Mouse (Mus musculus) lung, postnatal 14 days (tissue): ENCODE results near the gene Ankfn1.

Experiments used
- DNase-seq: peaks from one replicate; pipeline ENCODE4 v3.0.0; 2021

Gene Ankfn1

DNA sequence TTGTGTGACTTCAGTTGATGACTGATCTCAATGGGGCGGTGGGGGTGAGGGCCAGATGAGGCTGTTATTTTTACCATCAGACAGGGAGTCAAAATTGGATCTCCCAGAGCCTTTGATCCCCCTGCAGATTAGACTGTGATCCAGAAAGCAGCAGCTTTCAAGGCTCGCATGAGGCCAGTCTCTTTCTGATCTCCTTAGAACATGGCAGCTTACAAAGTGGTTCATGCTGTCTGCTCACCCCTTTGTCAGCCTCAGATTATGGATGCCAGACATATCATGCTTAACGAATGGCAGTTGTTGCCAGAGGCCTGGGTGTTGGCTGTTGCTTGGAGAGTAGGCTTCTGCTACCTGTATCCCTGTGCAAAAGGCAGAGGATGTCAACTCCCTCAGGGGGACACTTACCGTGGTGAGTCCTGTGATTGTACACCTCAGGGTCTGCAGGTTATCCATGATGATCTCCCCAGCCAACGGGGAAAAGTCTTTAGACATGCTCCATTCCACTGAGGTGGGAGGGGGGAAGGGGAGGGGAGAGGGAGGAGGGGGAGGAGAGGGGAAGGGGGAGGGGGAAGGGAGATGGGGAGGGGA, 321.7 kb downstream of the Ankfn1 start:
- no peak for DNase-seq

DNA sequence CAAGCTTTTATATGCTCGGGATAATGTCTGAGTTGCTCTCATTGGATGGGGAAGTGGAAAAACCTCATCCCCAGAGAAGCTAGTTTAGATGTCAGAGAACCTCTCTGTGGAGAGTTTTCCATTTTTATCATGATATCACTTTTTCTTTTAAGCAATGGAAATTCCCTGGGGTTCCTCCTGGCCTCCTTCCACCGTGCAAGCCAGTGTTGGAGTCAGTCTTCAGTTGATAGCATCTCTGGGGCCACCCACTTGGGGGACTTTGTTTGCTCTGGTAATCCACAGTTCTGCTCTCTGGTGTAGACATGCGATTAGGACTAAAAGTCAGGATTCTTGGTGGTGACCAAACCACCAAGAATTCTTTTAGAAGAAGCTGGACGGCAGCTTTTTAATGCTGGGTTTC, 322.8 kb downstream of the Ankfn1 start:
- no peak for DNase-seq

DNA sequence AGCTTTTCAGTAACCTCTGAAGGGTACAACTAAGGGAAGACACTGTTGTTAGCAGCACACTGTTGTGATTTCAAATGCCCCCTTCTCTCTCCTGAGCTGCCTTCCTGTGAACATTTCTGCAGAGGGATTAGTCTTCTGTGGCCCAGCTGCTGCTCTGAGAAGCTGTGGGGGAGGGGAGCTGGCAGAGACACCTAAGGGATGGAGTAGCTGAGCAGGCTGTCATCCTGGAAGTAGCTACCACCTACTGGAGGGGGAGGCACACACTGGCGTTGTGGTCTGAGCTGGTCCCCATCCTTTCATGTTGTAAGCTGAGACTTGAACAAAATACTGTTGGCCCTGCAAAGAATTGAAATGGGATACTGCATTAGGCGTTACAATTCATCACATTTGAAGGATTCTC, 324.6 kb downstream of the Ankfn1 start:
- DNase-seq = no peak

DNA sequence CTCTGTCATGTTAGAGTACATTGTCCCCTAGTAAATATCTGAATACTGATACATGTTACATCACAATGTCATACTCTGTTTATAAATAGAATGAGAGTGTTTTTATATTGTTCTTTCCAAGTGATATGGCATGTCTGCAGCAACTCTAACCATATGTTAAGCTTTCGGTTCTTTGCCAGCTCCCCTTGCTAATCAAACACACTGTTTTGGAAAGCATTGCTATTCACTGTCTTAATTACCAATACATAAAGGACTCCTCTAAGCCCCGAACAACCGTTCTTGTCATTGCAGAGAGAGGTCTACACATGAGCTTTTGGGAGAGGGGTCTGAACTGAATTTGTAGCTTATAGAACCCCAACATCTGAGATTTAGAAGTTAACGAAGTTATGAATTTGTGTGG, 327.0 kb downstream of the Ankfn1 start:
- no peak for DNase-seq

DNA sequence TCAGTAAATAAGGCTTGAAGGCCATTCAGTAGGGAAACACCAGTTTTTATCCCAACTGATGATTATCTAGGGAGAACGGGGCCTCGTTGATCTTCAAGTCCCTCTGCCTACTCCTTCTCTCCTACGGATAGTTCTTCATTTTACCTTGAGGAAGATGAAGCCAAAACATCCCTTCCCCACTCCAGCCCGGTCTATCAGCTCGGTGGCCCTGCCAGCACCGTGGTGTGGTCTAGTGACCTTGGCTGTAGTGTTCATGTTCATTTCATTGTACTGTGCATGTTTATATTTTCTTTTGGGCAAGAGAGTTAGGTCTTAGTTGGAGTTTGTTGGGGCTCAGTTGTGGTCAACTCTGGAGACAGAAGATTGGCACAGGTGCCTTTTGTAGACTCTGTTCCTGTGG, 328.5 kb downstream of the Ankfn1 start:
- DNase-seq = no peak

DNA sequence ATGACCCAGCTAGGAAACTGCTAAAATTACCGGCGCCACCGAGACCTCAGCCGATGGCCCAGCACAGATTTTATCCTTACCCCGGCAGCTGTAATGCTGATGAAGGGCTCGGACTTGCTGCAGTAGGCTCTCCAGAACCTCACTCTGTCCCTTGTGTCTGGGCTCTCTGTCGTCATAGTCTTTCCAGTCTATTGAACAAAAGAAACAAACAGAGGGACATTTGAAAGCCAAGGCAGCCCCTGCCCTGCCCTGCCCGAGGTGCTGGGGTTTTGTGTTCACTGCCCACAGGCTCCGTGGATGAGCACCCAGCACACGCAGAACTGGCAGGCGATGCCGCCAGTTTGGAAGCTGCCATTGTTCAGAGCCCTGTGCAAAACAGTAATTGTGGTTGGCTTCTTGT, 330.0 kb downstream of the Ankfn1 start:
- DNase-seq = no peak

DNA sequence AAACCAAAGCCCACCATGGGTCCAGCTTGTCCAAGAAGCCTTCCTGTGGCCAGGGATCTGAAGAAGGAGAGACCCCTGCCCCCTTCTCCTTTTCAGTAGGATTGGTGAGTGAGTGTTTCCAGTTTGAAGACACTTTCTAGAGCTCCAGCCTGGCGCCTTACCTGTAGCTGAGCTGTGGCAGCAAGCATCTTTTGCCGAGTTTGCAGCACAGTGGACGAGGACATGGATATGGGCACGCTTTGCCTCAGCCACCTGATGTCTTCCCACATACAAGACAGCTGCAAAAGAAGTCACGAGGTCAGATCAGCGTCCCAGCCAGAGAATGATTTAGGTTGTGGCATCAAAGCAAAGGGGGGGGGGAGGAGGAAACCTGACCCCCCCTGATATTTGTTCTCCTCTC, 336.9 kb downstream of the Ankfn1 start:
- no peak for DNase-seq

DNA sequence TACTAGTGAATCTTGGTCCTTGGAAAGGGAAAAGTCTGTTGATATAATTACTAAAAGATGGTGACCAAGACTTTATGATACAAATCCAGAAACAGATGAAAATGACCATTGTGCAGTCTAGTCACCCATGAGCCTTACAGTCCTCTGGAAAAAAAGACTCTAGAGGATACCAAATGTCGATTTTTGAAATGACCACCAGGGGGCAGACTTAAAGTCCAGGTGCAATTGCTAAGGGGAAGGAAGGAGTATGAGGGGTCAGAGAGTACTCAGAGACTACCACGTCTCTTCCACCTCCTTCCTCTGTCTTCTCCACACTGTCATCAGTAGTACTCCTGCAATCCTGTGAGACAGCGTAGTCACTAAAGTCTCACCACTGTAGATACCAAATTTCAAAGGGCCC, 353.1 kb downstream of the Ankfn1 start:
- DNase-seq = peak; percentile 44

DNA sequence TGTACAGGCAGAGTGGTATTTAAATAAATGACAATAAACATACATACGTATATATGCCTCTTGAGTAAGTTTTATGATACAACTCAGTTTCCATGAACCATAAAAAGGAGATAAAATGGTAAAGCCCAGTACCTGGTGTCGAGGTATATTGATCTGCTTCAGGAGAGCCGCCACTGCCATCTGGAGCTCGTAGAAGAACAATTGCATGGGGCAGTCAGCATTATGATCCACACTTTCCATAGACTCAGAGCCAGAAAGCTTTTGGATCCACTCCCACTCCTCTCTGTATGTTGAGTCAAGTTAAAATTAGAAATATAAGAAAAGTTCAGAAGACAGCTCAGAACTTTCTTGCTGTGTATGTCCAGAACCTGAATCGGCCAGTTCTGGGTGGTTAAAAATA, 354.8 kb downstream of the Ankfn1 start:
- DNase-seq = no peak

DNA sequence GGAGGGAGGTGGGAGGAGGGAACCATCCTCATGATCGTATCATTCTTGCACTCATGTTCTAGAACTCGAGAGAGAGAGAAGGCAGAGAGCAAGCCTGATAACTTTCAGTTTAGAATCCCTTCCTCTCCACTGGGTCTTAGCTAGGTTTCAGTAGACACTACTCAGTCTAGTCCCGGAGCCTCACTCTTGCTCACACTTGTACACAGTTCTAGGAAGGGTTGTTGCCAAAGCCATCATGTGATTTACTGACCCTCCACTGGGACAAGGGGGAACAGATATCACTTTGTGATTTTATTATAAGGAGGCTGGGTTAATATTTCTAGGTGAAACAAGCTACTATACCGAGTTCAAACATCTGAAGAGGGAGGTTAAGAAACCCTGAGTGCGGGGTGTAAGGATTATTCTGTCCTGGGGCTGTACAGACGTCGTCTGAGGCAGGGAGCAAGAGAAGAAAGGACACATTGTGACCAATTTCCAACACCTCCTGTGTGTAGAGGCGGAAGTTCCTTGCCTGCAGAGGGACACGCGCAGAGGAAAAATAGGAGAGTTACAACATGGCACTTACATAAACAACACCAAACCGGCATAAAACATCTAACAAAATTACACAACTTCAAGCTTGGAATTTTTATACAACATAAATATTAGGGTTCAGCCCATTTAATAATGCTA, 356.6 kb downstream of the Ankfn1 start:
- DNase-seq = no peak

DNA sequence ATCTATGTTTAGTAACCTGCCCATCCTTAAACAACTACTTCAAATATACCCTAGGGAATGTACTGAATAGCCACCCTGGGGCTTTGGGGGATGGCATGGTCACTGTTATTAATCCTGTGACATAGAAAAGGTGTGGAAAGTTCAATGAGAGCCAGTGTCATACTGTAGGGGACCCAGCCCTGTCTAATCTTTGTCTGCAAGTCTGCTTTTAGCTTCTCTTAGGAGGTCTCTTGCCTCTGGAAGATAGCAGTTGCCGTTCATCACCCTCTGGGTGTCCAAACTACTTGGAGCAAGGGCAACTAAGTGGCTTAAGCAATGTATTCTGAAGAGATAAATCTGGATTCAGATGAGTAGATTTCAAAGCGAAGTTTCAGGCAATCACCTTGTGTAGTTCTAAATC, 357.6 kb downstream of the Ankfn1 start:
- no peak for DNase-seq

DNA sequence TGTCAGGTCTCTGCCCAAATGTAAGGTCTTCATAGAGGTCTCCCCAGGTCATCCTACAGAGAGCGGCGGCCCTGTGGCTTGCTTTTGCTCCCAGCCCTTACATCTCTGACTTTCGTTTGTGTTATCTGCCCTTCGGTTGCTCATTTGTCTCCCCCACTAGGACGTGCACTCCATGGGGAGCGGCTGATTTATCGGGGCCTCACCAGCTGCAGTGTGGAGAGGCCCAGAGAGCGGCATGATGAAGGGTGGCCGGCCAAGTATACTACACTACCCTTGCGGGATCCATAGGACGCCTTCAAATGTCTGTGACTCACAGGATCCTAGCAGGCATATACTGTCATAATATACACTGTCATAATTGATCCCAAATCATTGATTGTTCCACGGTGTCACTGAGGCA, 358.8 kb downstream of the Ankfn1 start:
- DNase-seq = no peak

DNA sequence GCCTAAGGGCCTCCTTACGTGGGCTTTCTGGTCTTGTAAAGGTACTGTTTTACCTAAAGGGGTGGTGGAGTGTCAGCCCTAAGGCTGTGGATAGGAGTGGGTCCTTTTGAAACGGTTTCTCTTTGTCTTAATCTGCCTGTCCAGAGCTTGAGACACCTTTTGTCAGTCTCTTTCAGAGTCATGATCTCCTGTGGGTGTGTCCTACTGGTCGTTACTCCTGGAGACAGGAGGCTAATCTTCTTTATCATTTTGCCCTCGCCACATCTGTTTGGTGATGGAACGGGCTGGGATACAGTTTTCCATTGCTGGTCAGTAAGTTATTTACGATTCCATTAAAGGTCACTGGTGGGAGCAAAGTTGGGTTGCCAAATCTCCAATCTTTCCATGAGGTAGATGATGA, 360.7 kb downstream of the Ankfn1 start:
- no peak for DNase-seq

DNA sequence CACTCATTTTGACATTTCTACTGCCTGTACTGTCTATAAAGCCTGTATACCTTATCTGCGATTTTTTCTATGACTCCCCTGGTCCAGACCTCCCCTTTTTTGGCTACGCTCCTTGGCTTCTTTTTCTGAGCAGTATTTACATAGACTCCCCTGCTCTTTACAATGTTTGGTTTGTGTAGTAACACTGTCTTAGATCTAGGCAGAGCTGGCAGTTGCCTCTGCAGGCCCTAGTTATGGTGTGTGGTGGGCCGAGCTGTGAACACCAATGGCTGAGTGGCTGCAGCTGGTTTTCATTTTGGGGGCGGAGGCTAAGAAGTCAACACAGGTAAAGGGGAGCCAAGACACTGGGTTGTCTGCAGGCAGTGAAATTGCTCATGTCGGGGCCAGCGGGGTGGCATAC, 368.7 kb downstream of the Ankfn1 start:
- DNase-seq = no peak

DNA sequence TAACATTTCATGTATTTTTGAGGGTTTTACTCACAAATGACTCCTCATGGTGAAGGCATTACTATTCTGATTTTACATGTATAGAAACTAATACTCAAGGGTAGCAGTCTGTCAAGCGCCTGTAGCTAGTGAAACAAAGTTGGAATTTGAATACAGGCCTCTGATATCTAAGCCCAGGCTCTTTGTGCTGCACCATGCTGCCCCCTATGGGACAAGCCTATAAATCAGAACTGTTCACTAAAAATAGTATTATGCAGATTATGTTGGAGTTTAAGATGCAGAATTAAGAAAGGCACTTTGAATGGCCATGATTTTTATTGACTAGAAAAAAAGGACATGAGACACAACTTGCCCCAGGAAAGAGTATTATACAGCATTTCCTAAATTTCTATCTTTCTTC, 373.0 kb downstream of the Ankfn1 start:
- peak; percentile 26 for DNase-seq

DNA sequence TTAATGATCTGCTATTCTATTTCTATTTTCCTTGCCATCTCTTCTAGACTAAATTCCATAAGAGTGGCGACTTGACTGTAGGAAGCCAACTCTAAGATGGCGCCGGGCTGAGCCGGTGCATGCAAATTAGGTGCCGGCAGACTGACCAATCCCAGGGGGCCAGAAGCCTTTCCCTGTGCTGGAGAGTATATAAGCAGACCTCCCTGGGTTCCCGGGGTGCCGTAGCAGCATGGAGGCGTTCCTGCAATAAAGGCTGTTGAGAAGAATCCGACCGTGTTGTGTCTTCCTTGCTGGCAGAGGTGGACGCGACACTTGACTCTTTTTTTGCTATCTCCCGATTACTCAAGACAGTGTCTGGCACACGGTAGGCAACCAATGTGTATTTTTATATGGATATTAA, 374.0 kb downstream of the Ankfn1 start:
- DNase-seq = no peak

DNA sequence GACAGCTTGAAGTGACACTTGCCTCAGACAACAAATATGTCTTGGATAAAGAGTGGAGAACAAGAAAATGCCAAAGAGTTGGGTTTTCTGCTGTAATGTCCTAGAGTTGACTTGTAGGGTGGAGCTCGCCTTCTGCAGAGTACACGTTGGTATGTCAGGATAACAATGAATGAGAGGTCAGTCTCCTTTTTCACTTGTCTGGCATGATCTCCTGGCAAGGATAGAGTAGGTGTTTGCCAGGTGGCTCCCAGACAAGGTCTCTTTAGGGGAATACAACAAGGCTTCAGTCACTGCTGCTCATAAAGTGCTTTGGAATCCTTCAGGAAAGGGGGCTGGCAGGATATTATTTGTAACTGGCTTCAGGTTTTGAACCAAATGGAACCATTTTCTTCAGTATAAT, 388.6 kb downstream of the Ankfn1 start:
- no peak for DNase-seq

DNA sequence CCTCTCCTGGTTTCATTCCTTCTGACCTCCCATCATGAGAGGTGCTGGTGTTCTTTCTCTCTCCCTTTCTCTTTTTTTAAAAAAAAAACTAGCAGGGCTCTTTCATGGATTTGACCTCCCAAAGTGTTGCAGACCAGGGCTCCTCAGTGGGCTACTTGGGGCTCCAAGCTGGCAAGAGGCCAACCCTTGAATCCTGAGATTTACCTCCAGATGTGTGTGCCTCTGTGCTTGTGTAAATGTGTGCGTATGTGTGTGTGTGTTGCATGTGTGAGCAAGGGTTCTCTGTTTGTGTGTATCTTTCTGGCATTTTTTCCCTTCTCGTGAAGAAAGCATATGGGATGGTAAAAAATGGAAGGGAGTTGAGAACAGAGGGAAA, 394.8 kb downstream of the Ankfn1 start:
- no peak for DNase-seq

DNA sequence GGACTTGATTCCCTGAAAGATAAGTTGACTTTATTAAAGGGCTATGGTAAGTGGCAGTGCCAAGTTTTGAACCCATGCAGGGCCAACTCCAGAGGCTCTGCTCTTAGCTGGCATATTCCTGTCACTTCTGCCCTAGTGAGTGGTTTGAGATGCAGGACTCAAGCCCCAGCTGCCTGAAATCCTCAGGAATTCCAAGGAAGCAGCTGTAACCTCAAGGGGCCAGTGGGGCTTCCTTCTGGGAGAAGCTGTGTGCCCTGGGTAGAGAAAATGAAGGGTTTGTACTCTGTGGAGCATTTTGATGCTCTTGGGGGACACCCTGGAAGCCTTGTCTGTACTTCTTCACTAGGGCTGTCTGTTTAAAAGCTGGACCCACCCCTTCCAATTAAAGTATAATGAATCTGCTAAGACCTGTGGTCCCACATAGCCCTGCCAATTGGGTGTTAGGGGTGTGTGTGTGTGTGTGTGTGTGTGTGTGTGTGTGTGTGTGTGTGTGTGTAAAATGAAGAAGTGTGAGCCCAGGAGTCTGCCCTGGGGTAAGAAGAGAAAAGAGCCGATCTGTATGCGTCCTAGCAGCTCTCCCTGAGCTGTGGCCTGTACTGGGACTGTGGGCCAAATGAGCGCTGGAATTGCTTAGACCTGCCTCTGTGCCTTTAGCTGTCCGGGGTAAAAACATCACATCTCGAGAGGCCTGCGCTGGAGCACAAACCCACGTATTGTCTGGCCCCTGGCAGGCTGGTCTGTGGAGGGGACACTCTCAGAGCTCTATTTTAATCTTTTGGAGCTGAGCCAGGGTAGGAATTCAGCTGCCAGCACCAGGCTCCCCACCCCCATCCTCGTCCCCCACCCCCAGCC, 395.4 kb downstream of the Ankfn1 start:
- no peak for DNase-seq

DNA sequence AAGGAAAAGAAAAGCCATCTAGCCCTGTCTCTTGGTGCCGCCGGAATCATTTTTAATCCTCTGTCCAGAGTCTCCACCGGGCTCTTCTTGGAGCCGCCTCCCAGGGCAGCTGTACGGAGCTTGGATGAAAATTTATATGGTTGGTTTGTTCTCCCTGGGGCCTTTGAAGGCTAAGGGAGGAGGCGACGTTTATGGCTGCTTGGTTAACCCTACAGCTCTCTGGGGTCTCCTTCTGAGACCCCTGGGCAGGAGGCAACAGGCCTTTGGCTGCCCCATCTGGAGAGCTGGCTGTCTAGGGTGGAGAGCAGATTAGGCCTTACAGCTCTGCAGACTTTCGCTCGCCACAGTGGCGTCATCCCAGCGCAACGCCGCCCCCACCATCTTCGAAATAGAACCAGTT, 406.5 kb downstream of the Ankfn1 start:
- DNase-seq = no peak

DNA sequence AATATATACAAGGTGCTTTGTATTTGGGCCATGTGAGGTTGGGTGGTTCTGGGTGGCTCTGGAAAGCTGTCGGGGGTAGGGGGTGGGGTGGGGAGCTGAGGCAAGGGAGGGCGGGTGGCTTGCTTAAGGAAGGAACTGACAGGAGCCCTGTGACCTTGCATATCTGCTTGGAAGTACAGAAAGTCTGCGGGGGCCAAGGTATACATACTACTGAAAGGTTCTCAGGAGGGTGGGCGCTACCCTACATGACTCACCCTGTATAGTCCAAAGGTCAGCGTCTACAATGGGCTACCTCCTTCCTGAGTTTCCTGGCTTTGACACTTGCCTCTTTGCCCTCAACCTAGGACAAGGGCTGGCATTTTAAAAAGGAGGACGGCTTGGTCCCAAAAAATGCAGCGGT, 407.1 kb downstream of the Ankfn1 start:
- no peak for DNase-seq

DNA sequence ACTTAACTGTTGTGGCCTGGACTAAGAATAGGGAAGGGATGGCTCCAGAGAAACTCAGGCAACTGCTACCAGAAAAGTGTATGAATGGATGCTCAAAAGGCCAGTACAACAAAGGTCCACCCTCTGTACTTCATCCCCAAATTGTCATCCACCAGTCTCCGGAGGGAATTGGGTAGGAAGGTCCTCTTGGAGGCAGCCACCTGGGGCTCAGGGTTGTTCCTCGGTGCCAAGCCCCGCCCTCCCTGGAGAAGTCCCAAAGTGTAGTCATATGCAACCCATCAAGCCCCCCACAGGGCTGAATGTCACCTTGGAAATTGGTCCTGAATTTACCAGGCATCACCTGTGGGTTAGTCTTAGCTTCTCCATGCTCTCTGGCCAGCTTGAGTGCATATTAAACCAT, 413.5 kb downstream of the Ankfn1 start:
- no peak for DNase-seq

DNA sequence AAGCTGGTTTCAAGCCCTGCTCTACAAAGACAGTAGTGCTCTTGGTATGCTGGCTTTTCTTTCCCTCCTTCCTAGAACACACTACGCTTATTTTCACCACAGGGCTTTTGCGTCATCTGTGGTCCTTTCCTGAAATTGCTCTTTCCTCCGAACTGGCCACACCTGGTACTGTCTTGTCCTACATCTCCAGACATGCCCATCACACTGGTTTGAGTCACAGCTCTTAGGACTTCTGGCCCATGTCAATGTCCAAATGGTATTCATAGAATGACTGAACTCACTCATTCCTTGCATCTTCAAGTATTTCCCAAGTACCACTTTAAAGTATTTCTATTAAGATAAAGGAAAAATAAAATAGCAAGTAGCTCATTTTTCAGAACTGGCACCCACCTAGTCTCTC, 416.6 kb downstream of the Ankfn1 start:
- DNase-seq = no peak

DNA sequence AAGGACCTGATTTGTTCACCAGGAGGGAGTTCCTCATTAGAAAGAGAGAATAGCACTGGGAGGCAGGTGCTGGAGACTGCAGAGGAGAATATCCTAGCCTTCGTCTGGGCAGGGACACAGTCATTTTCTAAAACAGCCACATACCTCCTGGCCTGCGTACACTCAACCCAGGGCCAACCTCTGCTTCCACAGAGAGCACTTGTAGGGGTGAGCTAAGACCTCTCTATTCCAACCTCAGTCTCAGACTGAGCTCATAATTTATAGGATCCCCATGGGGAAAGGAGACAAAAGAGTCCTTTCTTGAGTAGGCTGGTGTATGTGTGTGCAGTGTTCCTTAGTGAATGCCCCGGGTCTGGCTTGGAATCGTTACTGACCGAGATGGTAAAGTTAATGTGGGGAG, 418.9 kb downstream of the Ankfn1 start:
- no peak for DNase-seq

DNA sequence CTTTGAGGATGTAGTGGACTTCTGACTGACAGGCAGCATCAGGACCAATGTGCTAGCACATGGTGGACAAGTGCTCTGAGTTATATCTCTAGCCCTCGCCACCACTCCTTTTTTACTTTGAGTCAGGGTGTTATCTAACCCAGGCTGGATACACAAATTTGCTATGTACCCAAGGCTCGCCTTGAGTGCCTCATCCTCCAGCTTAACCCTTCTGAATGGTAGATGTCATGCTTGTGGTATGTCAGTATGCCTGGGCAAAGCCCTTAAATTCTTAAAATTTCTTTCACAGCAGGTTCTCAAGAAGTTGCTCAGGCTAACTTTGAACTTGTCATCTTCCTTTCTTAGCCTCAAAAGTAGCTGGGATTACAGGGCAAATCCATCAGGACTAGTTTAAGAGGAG, 421.0 kb downstream of the Ankfn1 start:
- DNase-seq = no peak
